Mouse (Mus musculus): ENCODE results near the gene Gm49388. TPM values are rescaled to one million over a fixed set of nuclear protein-coding genes. Genes with fewer than 3 reads are reported as not detected.
"Not testable (repeated sequence)": the region's sequence is repeated elsewhere in the genome, so short reads cannot be mapped to it uniquely, and the experiment has no call there.

The Gm49388 gene
- polyA plus RNA-seq, 1 experiment from 2014 or later, result not detected

GRCm38 (mm10) chr7:127770039-127770905 lies 15.1 kb upstream of the Gm49388 start:
- H3K4me2 ChIP-seq (ENCODE audit: low read depth, severe bottlenecking), result peak overlapping the region; percentile 97
- H3K27me3 ChIP-seq (ENCODE audit: control insufficient read depth, insufficient read depth, low read length), result no peaks in the 10 kb centered on the region
- no peaks in the 10 kb centered on the region for H3K9me3 ChIP-seq (ENCODE audit: control insufficient read depth, low read length)
- WGBS, result 2% methylated on average over 27 of the region's 27 CpGs
- peak overlapping the region; percentile 71 for H3K4me3 ChIP-seq (ENCODE audit: low read depth, low read length)
- peaks cover 11% of the 10 kb centered on the region for H3K36me3 ChIP-seq (ENCODE audit: control insufficient read depth, insufficient read depth, low read length)
- H3K4me1 ChIP-seq (ENCODE audit: control insufficient read depth, insufficient read depth, low read length), result peaks cover 12% of the 10 kb centered on the region
- peak overlapping the region; percentile 89 for H3K27ac ChIP-seq (replicated peaks; ENCODE audit: low read depth, low read length)
- DNase-seq (ENCODE audit: low spot score) (peak; percentile 47), ATAC-seq (ENCODE audit: insufficient number of reproducible peaks, low FRiP score, low TSS enrichment, low read depth) (peak; percentile 2; the same call in 1 of the 2 replicates)
- peak overlapping the region; percentile 84 for H3K9ac ChIP-seq (ENCODE audit: low read length)

GRCm38 (mm10) chr7:127771262-127771661 lies 14.1 kb upstream of the Gm49388 start:
- ATAC-seq (ENCODE audit: insufficient number of reproducible peaks, low FRiP score, low TSS enrichment, low read depth) (no peak), DNase-seq (ENCODE audit: low spot score) (no peak)
- no peaks in the 10 kb centered on the region for H3K9me3 ChIP-seq (ENCODE audit: control insufficient read depth, low read length)
- H3K36me3 ChIP-seq (ENCODE audit: control insufficient read depth, insufficient read depth, low read length), result peaks cover 9% of the 10 kb centered on the region
- H3K4me2 ChIP-seq (ENCODE audit: low read depth, severe bottlenecking), result peak overlapping the region; percentile 97
- H3K27me3 ChIP-seq (ENCODE audit: control insufficient read depth, insufficient read depth, low read length), result no peaks in the 10 kb centered on the region
- no peak overlapping the region for H3K9ac ChIP-seq (ENCODE audit: low read length)
- peaks cover 12% of the 10 kb centered on the region for H3K4me1 ChIP-seq (ENCODE audit: control insufficient read depth, insufficient read depth, low read length)
- no peak overlapping the region for H3K27ac ChIP-seq (replicated peaks; ENCODE audit: low read depth, low read length)
- 79% methylated on average over 5 of the region's 5 CpGs for WGBS
- H3K4me3 ChIP-seq (ENCODE audit: low read depth, low read length), result no peak overlapping the region

GRCm38 (mm10) chr7:127772080-127772479 lies 13.3 kb upstream of the Gm49388 start:
- Histone ChIP-seq H3K9me3 (ENCODE audit: control insufficient read depth, low read length) (no peaks in the 10 kb centered on the region), H3K27me3 (ENCODE audit: control insufficient read depth, insufficient read depth, low read length) (no peaks in the 10 kb centered on the region), H3K36me3 (ENCODE audit: control insufficient read depth, insufficient read depth, low read length) (peaks cover 8% of the 10 kb centered on the region), H3K27ac (replicated peaks; ENCODE audit: low read depth, low read length) (no peak overlapping the region), H3K4me1 (ENCODE audit: control insufficient read depth, insufficient read depth, low read length) (peaks cover 12% of the 10 kb centered on the region), H3K9ac (ENCODE audit: low read length) (no peak overlapping the region), H3K4me3 (ENCODE audit: low read depth, low read length) (no peak overlapping the region), H3K4me2 (ENCODE audit: low read depth, severe bottlenecking) (no peak overlapping the region)
- 89% methylated on average over 3 of the region's 3 CpGs for whole genome bisulfite sequencing
- DNase-seq (ENCODE audit: low spot score) (no peak), ATAC-seq (ENCODE audit: insufficient number of reproducible peaks, low FRiP score, low TSS enrichment, low read depth) (no peak)

GRCm38 (mm10) chr7:127772557-127772956 lies 12.9 kb upstream of the Gm49388 start:
- Histone ChIP-seq H3K9me3 (ENCODE audit: control insufficient read depth, low read length) (no peaks in the 10 kb centered on the region), H3K36me3 (ENCODE audit: control insufficient read depth, insufficient read depth, low read length) (peaks cover 4% of the 10 kb centered on the region), H3K27me3 (ENCODE audit: control insufficient read depth, insufficient read depth, low read length) (no peaks in the 10 kb centered on the region), H3K27ac (replicated peaks; ENCODE audit: low read depth, low read length) (no peak overlapping the region), H3K4me3 (ENCODE audit: low read depth, low read length) (no peak overlapping the region), H3K4me1 (ENCODE audit: control insufficient read depth, insufficient read depth, low read length) (peaks cover 12% of the 10 kb centered on the region), H3K9ac (ENCODE audit: low read length) (no peak overlapping the region), H3K4me2 (ENCODE audit: low read depth, severe bottlenecking) (no peak overlapping the region)
- no peak for ATAC-seq (ENCODE audit: insufficient number of reproducible peaks, low FRiP score, low TSS enrichment, low read depth)
- no peak for DNase-seq (ENCODE audit: low spot score)
- WGBS, result 100% methylated on average over 1 of the region's 1 CpGs

- Histone ChIP-seq H3K27me3 (ENCODE audit: control insufficient read depth, insufficient read depth, low read length) (no peaks in the 10 kb centered on the region), H3K9ac (ENCODE audit: low read length) (no peak overlapping the region), H3K36me3 (ENCODE audit: control insufficient read depth, insufficient read depth, low read length) (no peaks in the 10 kb centered on the region; the same call in 1 of the 2 replicates), H3K4me2 (ENCODE audit: low read depth, severe bottlenecking) (no peak overlapping the region), H3K9me3 (ENCODE audit: control insufficient read depth, low read length) (no peaks in the 10 kb centered on the region), H3K27ac (replicated peaks; ENCODE audit: low read depth, low read length) (no peak overlapping the region), H3K4me1 (ENCODE audit: control insufficient read depth, insufficient read depth, low read length) (peaks cover 17% of the 10 kb centered on the region), H3K4me3 (ENCODE audit: low read depth, low read length) (no peak overlapping the region)
- WGBS, result 45% methylated on average over 9 of the region's 9 CpGs
- ATAC-seq (ENCODE audit: insufficient number of reproducible peaks, low FRiP score, low TSS enrichment, low read depth), result no peak
- peak; percentile 75 for DNase-seq (ENCODE audit: low spot score)
Measured at GRCm38 (mm10) chr7:127773664-127774384, 11.6 kb upstream of the Gm49388 start.

GRCm38 (mm10) chr7:127775837-127776236 lies 9.6 kb upstream of the Gm49388 start:
- not testable (repeated sequence) for DNase-seq (ENCODE audit: low spot score)

GRCm38 (mm10) chr7:127776426-127776825 lies 9.0 kb upstream of the Gm49388 start, which contains the start of gene Setd1a:
Gene Setd1a (plus strand): TSS chr7:127776670.
- ATAC-seq (ENCODE audit: insufficient number of reproducible peaks, low FRiP score, low TSS enrichment, low read depth), result peak; percentile 61; the same call in 1 of the 2 replicates

More at GRCm38 (mm10) chr7:127775837-127776236, 9.6 kb upstream of the Gm49388 start:
- H3K9me3 ChIP-seq (ENCODE audit: control insufficient read depth, low read length); ATAC-seq (ENCODE audit: insufficient number of reproducible peaks, low FRiP score, low TSS enrichment, low read depth); H3K27me3 ChIP-seq (ENCODE audit: control insufficient read depth, insufficient read depth, low read length); H3K36me3 ChIP-seq (ENCODE audit: control insufficient read depth, insufficient read depth, low read length); H3K27ac ChIP-seq (replicated peaks; ENCODE audit: low read depth, low read length); H3K4me1 ChIP-seq (ENCODE audit: control insufficient read depth, insufficient read depth, low read length); H3K9ac ChIP-seq (ENCODE audit: low read length): not testable (repeated sequence)
- Histone ChIP-seq H3K4me3 (ENCODE audit: low read depth, low read length) (peak overlapping the region; percentile 70), H3K4me2 (ENCODE audit: low read depth, severe bottlenecking) (peak overlapping the region; percentile 76)
- WGBS, result 75% methylated on average over 7 of the region's 7 CpGs

GRCm38 (mm10) chr7:127776878-127777473 lies 8.4 kb upstream of the Gm49388 start:
- H3K4me3 ChIP-seq (ENCODE audit: low read depth, low read length), result peak overlapping the region; percentile 70
- WGBS, result under 1% methylated on average over 46 of the region's 70 CpGs
- H3K27ac ChIP-seq (replicated peaks; ENCODE audit: low read depth, low read length), result peak overlapping the region; percentile 91
- ATAC-seq (ENCODE audit: insufficient number of reproducible peaks, low FRiP score, low TSS enrichment, low read depth) (peak; percentile 89), DNase-seq (ENCODE audit: low spot score) (peak; percentile 96)
- peak overlapping the region; percentile 92 for H3K9ac ChIP-seq (ENCODE audit: low read length)
- no peaks in the 10 kb centered on the region for H3K9me3 ChIP-seq (ENCODE audit: control insufficient read depth, low read length)
- H3K36me3 ChIP-seq (ENCODE audit: control insufficient read depth, insufficient read depth, low read length), result peaks cover 5% of the 10 kb centered on the region; the same call in 1 of the 2 replicates
- H3K4me2 ChIP-seq (ENCODE audit: low read depth, severe bottlenecking), result peak overlapping the region; percentile 76
- H3K4me1 ChIP-seq (ENCODE audit: control insufficient read depth, insufficient read depth, low read length), result peaks cover 8% of the 10 kb centered on the region
- no peaks in the 10 kb centered on the region for H3K27me3 ChIP-seq (ENCODE audit: control insufficient read depth, insufficient read depth, low read length)

More at GRCm38 (mm10) chr7:127776426-127776825, 9.0 kb upstream of the Gm49388 start, which contains the start of gene Setd1a:
- no peaks in the 10 kb centered on the region for H3K27me3 ChIP-seq (ENCODE audit: control insufficient read depth, insufficient read depth, low read length)
- H3K36me3 ChIP-seq (ENCODE audit: control insufficient read depth, insufficient read depth, low read length), result peaks cover 4% of the 10 kb centered on the region; the same call in 1 of the 2 replicates
- WGBS, result under 1% methylated on average over 23 of the region's 23 CpGs
- peak within 1 kb of the TSS; percentile 76 for H3K4me2 ChIP-seq (ENCODE audit: low read depth, severe bottlenecking)
- H3K9me3 ChIP-seq (ENCODE audit: control insufficient read depth, low read length), result no peaks in the 10 kb centered on the region
- peak; percentile 92 for DNase-seq (ENCODE audit: low spot score)
- H3K4me3 ChIP-seq (ENCODE audit: low read depth, low read length), result peak within 1 kb of the TSS; percentile 70
- H3K27ac ChIP-seq (replicated peaks; ENCODE audit: low read depth, low read length), result peak within 1 kb of the TSS; percentile 91
- peaks cover 8% of the 10 kb centered on the region for H3K4me1 ChIP-seq (ENCODE audit: control insufficient read depth, insufficient read depth, low read length)
- peak within 1 kb of the TSS; percentile 92 for H3K9ac ChIP-seq (ENCODE audit: low read length)
